Mouse (Mus musculus): Measurements from ENCODE around the gene Rad54l.

GRCm38 (mm10) chr4:116110695-116111094, 12.8 kb downstream of the Rad54l start:
- no peak for TF ChIP-seq GABPA (IDR thresholded peaks at IDR 0.05; ENCODE audit: insufficient replicate concordance, low read depth, low read length)
- no peak for TF ChIP-seq CTCF (conservative IDR thresholded peaks at IDR 0.05 in 1 of 2, IDR thresholded peaks at IDR 0.05 in 1 of 2; ENCODE audit: low read depth in 2 of 2, low read length in 2 of 2)
- no peak for TF ChIP-seq POLR2AphosphoS2 (IDR thresholded peaks at IDR 0.05; ENCODE audit: low read depth, low read length)

Measured in CH12.LX (cell line).